Mouse (Mus musculus): Measurements from ENCODE around the gene Gm21985. TPM values are rescaled to one million over a fixed set of nuclear protein-coding genes. Genes with fewer than 3 reads are reported as not detected.

The Gm21985 gene
- total RNA-seq, 4 experiments from 2014 or later = 1.9 to 4.3 (median 2.9) TPM

GRCm38 (mm10) chr2:112328069-112328777 lies 62.1 kb downstream of the Gm21985 start:
- no peak for DNase-seq (ENCODE audit: low spot score in 2 of 2)

DNA sequence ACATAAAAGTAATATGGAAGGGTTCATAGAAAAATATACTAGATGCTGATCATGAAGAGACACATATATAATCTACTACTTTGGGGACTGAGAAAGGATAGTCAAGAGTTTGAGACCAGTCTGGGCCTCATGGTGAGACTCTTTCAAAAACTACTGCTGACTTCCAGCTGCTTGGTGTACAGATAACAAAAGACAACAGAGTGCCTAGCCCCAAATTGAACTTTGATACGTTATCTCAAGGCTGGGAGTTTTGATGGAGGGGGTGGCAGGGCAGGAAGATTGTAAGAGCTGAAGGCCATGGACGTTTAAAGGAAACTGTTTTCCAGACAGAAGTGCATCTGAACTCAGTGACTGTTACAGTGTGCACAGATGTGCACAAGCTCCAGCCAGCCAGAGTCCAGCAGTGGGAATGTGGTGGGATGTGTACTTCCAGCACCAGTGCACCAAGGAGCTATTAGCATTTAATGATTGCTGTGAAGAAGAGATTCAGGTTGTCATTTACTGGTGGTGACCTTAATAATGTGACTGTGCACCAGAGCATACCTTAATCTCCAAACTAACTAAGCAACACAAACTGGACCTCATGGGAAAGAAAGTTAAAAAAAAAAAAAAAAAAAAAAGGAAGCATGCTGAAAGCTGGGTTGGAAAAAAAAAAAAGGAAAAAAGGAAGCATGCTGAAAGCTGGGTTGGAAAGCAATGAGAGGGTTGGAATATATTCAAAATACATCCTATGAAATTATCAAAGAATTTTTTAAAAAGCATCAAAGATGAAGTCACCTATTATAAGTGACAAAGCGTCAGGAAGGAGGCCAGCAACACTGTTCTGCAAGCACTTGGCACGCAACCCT lies 66.2 kb downstream of the Gm21985 start:
- no peak for DNase-seq (ENCODE audit: low spot score in 2 of 2)

DNA sequence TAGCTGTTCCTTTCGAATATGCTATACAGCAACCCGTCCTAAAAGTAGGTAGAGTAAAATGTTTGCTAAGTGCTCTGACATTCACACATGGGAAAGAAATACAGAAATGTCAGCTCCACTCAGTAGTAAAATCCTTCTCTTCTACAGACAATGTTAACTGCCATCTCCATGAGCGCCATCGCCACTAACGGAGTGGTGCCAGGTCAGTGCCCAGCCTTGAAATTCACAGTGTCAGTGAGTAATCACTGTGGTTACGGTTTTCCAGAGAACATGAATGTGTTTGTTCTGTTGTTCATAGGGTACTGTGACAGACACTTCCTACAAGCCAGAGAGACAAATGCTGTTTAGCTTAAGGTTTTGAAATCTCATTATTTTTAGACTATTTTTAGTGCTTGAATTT lies 71.1 kb downstream of the Gm21985 start:
- no peak for DNase-seq (ENCODE audit: low spot score in 2 of 2)

- DNase-seq (ENCODE audit: low spot score in 2 of 2) = no peak
These were observed 73.6 kb downstream of the Gm21985 start for GRCm38 (mm10) chr2:112339736-112340135.

DNA sequence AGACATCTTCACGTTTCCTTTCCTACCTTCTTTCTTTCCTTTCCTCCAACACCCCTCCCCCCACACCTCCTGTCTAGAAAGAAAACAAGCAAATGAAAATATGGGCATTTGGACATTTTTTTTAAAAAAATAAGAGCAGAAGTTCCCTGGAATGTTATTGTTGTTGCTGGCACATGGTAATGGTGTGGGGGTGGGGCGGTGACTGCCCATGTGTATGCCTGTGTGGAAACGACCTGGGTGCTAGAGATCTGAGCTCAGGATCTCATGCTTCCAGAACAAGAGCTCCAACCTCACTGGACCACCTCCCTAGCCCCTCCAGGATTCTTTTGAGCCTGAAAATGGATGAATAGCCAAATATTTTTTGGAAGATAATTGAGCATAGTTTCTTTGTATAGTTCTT lies 75.0 kb downstream of the Gm21985 start:
- no peak for DNase-seq (ENCODE audit: low spot score in 2 of 2)

- DNase-seq (ENCODE audit: low spot score in 2 of 2) = no peak
These were observed 82.1 kb downstream of the Gm21985 start for GRCm38 (mm10) chr2:112348246-112348645.

DNA sequence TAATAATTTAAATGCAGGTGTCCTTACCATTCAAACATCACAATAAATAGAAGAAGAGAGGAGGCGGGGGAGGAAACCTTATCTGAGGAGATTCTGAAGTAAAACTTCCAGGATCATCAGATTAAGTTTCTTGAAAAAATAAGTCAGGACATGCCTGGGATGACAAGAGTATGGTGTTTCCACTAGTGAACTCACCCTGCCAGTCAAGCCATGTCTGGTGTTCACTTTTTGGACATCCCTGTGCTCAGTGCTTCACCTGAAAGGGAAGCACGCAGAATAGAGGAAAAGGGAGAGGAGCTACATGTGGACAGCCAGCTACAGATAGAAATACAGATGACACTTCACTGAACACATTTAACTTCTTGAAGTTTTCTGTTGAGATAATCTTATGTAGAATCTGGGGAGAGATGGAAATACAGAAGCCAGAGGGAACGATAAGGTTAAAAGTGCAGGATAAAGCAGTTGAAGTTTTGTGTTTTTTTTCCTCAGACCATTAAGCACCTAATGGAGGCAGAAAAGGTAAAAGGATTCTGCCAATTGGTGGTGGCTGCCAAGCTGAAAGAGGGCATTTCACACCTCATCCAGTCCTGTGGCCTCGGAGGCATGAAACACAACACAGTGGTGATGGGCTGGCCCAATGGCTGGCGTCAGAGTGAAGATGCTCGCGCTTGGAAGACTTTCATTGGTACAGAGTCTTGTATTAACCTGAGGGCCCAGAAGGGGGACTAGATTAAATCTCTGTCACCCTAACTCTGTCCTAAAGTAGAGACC lies 87.8 kb downstream of the Gm21985 start:
- no peak for DNase-seq (ENCODE audit: low spot score in 2 of 2)

DNA sequence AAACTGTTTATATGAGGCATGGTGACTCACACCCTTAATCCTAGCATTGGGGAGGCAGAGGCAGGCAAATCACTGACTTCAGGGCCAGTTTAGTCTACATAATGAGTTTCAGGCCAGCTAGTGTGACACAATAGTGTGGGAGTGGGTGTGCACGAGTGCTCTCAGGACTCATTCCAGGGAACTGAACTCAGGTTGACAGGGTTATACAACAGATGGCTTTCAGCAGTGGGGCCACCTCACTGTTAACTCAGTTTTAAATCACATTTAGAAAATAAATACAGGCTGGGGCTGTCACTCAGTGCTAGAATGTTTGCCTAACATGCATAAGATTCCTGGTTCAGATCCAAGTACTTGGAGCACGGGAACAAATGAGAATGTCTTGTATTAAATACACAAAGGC lies 93.5 kb downstream of the Gm21985 start:
- DNase-seq (ENCODE audit: low spot score in 2 of 2) = peak in 1 of 2 experiments; percentile 17

- no peak for DNase-seq (ENCODE audit: low spot score in 2 of 2)
These were observed 94.1 kb downstream of the Gm21985 start for GRCm38 (mm10) chr2:112360012-112360780.

DNA sequence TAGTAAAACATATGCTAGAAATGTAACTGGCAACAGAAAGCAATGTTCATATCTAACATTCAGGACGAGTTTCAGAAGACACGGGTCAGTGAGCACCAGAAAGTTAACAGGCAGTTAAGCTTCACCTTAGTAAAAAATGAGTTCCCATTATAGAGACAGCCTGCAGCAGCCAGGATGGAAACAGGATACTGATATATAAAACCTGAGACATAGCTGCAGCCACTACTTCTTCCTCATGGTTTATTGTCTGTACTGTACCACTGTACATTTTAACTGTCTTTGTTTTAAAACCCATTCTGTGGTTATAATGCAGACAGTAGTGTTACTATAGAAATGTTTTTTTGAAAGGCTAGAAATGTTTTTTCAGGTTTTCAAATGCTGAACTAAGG lies 94.7 kb downstream of the Gm21985 start:
- DNase-seq (ENCODE audit: low spot score in 2 of 2) = no peak

GRCm38 (mm10) chr2:112367222-112367621 lies 101.1 kb downstream of the Gm21985 start:
- no peak for DNase-seq (ENCODE audit: low spot score in 2 of 2)

- peak; percentile 82 to 91 for DNase-seq (ENCODE audit: low spot score in 2 of 2)
These were observed 101.9 kb downstream of the Gm21985 start, which contains the start of gene Emc4 for GRCm38 (mm10) chr2:112367726-112368673. Gene Emc4, minus strand, starts transcription at chr2:112368027.

- no peak for DNase-seq (ENCODE audit: low spot score in 2 of 2)
These were observed 103.8 kb downstream of the Gm21985 start for GRCm38 (mm10) chr2:112369941-112370340.

DNA sequence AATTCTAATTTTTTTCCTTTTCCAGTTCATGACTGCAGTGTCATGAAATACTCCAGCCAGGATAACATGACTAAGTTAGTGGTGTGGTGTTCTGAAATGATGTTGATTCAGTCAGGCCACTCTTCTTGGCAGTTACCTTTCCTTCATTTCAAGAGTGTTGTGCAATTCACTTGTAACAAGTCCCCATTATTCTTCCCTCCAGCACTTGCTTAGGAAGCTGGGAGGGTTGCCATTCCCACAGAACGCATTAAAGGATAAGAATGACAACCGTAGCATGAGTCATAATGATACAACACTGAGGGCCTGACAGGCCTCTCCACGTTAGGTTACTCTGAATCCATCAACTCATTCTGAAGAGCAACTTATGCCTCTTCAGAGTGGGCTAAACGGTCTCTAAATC lies 107.0 kb downstream of the Gm21985 start:
- no peak for DNase-seq (ENCODE audit: low spot score in 2 of 2)

DNA sequence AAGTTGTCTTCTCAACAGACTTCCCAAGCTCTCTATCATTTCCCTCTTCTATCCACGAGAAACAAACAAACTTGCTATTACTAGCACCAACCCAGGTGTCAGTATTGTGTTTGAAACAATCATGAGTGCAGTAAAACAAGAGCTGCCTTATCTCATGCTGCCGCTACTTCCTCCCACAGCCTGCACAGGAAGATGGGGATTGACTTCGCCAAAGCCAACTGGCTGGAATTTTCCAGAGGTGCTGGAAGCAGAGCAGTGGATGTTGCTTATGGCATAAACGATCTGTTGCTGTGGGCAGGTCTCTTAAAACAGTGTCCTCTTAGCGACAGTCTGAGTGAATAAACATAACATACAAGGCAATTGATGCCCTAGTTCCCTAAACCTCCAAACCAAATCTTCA lies 108.5 kb downstream of the Gm21985 start:
- DNase-seq (ENCODE audit: low spot score in 2 of 2) = no peak

DNA sequence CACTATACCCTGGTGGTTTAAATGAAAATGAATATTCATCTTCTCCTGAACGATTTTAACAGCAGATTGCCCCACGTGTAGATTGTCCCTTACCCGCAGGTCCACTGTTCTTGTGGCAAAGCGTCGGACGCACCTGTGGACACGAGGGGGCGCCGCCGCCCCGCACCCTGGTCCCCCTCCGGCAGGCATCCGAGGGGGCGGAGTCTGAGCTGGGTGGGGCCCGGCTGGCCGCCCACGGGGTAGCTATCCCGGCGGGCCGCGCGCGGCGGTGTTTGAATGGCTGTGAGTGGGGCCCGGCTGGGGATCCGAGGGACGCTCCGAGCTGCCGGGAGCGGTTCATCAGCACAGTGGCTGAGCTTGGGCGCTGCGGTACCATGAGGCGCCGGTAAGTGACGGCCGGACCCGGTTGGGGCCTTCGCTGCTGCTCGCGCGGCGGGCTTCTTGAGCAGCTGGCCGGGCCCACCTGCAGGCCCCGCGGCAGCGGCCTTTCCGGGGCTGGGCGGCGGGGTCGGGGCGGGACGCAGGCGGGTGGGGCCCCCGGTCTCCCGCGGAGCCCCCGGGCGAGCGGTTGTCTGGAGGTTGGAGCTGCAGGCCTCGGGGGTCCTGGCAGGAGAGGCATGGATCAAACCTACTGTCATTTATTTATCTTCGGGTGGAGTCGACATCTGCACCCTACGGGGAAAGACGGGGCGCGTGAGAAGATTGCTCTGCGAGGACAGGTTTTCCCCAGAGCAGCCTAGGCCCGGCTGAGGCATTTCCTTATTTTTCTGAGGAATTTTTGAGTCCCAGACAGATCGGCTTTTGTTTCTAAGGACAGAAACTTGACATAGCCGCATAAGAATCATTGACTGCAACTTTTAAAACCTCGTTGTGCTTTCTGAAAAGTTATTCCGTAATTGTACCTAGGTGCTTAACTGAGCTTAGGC lies 113.1 kb downstream of the Gm21985 start, which contains the start of gene Katnbl1:
Gene Katnbl1 (plus strand): TSS at position 239 of the 926 bp plus-strand sequence.
- DNase-seq (ENCODE audit: low spot score in 2 of 2) = peak; percentile 68 to 82

- DNase-seq (ENCODE audit: low spot score in 2 of 2) = no peak
These were observed 114.0 kb downstream of the Gm21985 start for GRCm38 (mm10) chr2:112380131-112380530.

DNA sequence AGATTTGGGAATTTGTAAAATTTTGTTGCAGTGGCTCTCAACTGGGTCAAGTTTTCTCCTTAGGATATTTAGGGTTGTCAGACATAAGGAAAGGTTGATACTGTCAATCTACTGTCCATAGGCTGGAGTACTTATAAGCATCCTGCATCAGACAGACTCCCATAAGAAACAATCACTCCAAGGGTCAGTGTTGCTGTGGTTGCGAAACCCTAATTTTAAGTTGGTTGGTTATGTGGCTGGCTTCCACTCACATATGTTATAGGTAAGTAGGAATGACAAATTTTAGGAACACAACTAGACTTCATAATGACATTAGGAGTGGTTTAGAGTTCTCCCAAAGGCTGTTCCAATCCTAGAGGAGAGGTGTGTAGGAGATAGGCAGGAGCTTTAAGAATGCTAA lies 115.1 kb downstream of the Gm21985 start:
- no peak for DNase-seq (ENCODE audit: low spot score in 2 of 2)

GRCm38 (mm10) chr2:112390843-112391242 lies 124.7 kb downstream of the Gm21985 start:
- no peak for DNase-seq (ENCODE audit: low spot score in 2 of 2)
